Mouse (Mus musculus) gastrocnemius, postnatal 10 days (tissue): ENCODE results near the gene AW551984. TPM values are rescaled to one million over a fixed set of nuclear protein-coding genes. Genes with fewer than 3 reads are reported as not detected.

Experiments used
- total RNA-seq, 2 experiments: library from RNA; stranded (reverse); gene quantifications; 2 replicates each; pipeline ENCODE4 v1.2.3; 2021

AW551984 gene
- total RNA-seq, 2 experiments from 2014 or later: 113 to 117 TPM

Other genes with a start within 250 kb of the AW551984 start
- not detected for gene Olfr951, start 217.0 kb downstream of the AW551984 start, total RNA-seq
- gene Olfr952, start 177.3 kb downstream of the AW551984 start, total RNA-seq: not detected
- not detected for gene Olfr954, start 147.7 kb downstream of the AW551984 start, total RNA-seq
- gene Olfr955, start 132.5 kb downstream of the AW551984 start, total RNA-seq: not detected
- gene Olfr44, start 110.4 kb downstream of the AW551984 start, total RNA-seq: not detected
- gene Olfr957, start 88.6 kb downstream of the AW551984 start, total RNA-seq: not detected
- gene Olfr958, start 50.3 kb downstream of the AW551984 start, total RNA-seq: not detected
- not detected for gene Olfr959, start 28.8 kb downstream of the AW551984 start, total RNA-seq
- gene Olfr148, start 6.3 kb upstream of the AW551984 start, total RNA-seq: not detected
- not detected for gene Olfr960, start 17.0 kb upstream of the AW551984 start, total RNA-seq
- gene Olfr961, start 40.7 kb upstream of the AW551984 start, total RNA-seq: not detected
- gene Olfr963, start 62.8 kb upstream of the AW551984 start, total RNA-seq: not detected
- gene Olfr149, start 102.7 kb upstream of the AW551984 start, total RNA-seq: not detected
- gene Olfr965, start 107.0 kb upstream of the AW551984 start, total RNA-seq: not detected
- gene Olfr150, start 126.6 kb upstream of the AW551984 start, total RNA-seq: not detected
- not detected for gene Olfr967, start 141.8 kb upstream of the AW551984 start, total RNA-seq
- not detected for gene Olfr968, start 178.8 kb upstream of the AW551984 start, total RNA-seq
- gene Olfr969, start 186.5 kb upstream of the AW551984 start, total RNA-seq: not detected
- not detected for gene Olfr970, start 204.5 kb upstream of the AW551984 start, total RNA-seq
- not detected for gene Olfr971, start 232.5 kb upstream of the AW551984 start, total RNA-seq